Mouse (Mus musculus): ENCODE measurements around the gene I830077J02Rik.

DNA sequence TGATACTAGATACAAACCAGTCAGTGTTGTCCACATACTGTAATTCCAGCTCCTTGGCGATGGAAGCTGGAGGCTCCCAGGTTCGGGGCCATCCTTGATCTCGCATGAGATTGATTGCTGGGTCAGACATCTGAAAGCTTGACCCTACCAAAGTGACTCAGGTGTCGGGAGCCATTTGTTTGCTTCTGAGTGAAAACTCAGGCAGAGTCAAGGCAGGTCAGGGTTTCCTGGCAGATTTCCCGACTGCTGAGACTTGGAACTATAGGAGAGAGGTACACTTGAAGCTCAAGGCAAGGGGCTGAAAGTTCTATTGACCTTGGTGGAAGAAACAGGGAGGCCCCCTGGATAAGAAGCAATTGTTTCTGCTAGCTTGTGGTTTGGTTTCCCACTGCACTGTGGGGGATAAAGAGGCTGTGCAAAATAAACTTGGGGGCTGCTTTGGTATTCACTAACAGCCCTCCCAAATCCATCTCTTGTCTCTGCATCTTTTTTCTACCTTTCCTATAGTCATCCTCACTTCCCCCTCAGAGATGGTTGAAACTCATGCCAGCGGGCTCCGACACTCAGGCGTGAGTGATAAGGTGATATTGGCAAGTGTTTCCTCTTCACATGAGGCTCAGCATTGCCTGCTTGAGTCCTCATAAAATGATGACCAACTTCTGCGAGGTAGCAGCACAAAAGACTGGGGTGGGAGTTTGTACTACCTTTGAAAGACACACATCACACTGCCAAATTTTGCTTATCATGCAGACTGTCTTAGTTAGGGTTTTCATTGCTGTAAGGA, 20.2 kb downstream of the I830077J02Rik start:
- TF ChIP-seq CTCF (IDR thresholded peaks at IDR 0.05; ENCODE audit: low read depth, low read length) (no peak), POLR2A (IDR thresholded peaks at IDR 0.05; ENCODE audit: insufficient read depth, low read length) (no peak), EP300 (IDR thresholded peaks at IDR 0.05; ENCODE audit: insufficient read depth, low read depth, low read length) (no peak)
